Mouse (Mus musculus) ZHBTc4 (cell line): ENCODE measurements around the gene Eps15l1.

Experiments
- DNase-seq: peaks from one replicate; pipeline ENCODE4 v3.0.0-alpha.2; 2011; ENCODE audit warnings: low read depth, low spot score

The Eps15l1 gene

GRCm38 (mm10) chr8:72413839-72414238, 7.4 kb downstream of the Eps15l1 start:
- no peak for DNase-seq

- no peak for DNase-seq
Observed at GRCm38 (mm10) chr8:72409443-72409842, 11.8 kb downstream of the Eps15l1 start.

- no peak for DNase-seq
Observed at GRCm38 (mm10) chr8:72407878-72408277, 13.4 kb downstream of the Eps15l1 start.

- DNase-seq, result no peak
Observed at GRCm38 (mm10) chr8:72402981-72403380, 18.3 kb downstream of the Eps15l1 start.

GRCm38 (mm10) chr8:72401381-72401780, 19.9 kb downstream of the Eps15l1 start:
- DNase-seq, result no peak

GRCm38 (mm10) chr8:72385737-72386136, 35.5 kb downstream of the Eps15l1 start:
- no peak for DNase-seq

GRCm38 (mm10) chr8:72382395-72382794, 38.9 kb downstream of the Eps15l1 start:
- DNase-seq, result peak; percentile 74

- DNase-seq, result no peak
Observed at GRCm38 (mm10) chr8:72380656-72381055, 40.6 kb downstream of the Eps15l1 start.

GRCm38 (mm10) chr8:72376900-72377299, 44.4 kb downstream of the Eps15l1 start:
- no peak for DNase-seq

GRCm38 (mm10) chr8:72376309-72376708, 45.0 kb downstream of the Eps15l1 start:
- DNase-seq, result peak; percentile 56

GRCm38 (mm10) chr8:72375161-72375560, 46.1 kb downstream of the Eps15l1 start:
- peak; percentile 40 for DNase-seq

- no peak for DNase-seq
Observed at GRCm38 (mm10) chr8:72372311-72372710, 48.9 kb downstream of the Eps15l1 start.

GRCm38 (mm10) chr8:72371356-72371755, 49.9 kb downstream of the Eps15l1 start:
- DNase-seq, result no peak

GRCm38 (mm10) chr8:72366435-72366834, 54.8 kb downstream of the Eps15l1 start:
- DNase-seq, result no peak

GRCm38 (mm10) chr8:72365826-72366225, 55.4 kb downstream of the Eps15l1 start:
- peak; percentile 90 for DNase-seq

- DNase-seq, result no peak
Observed at GRCm38 (mm10) chr8:72365016-72365415, 56.2 kb downstream of the Eps15l1 start.

GRCm38 (mm10) chr8:72363457-72363856, 57.8 kb downstream of the Eps15l1 start:
- no peak for DNase-seq

- DNase-seq, result no peak
Observed at GRCm38 (mm10) chr8:72362754-72363153, 58.5 kb downstream of the Eps15l1 start.

- no peak for DNase-seq
Observed at GRCm38 (mm10) chr8:72360162-72360561, 61.1 kb downstream of the Eps15l1 start.

GRCm38 (mm10) chr8:72356593-72356992, 64.7 kb downstream of the Eps15l1 start:
- DNase-seq, result no peak

- no peak for DNase-seq
Observed at GRCm38 (mm10) chr8:72354272-72354671, 67.0 kb downstream of the Eps15l1 start.

GRCm38 (mm10) chr8:72353700-72354045, 67.6 kb downstream of the Eps15l1 start:
- no peak for DNase-seq

GRCm38 (mm10) chr8:72352951-72353699, 68.1 kb downstream of the Eps15l1 start:
- DNase-seq, result peak; percentile 32
